ENCODE assay signal across 17 mouse cellular contexts in the genomic region with DNA sequence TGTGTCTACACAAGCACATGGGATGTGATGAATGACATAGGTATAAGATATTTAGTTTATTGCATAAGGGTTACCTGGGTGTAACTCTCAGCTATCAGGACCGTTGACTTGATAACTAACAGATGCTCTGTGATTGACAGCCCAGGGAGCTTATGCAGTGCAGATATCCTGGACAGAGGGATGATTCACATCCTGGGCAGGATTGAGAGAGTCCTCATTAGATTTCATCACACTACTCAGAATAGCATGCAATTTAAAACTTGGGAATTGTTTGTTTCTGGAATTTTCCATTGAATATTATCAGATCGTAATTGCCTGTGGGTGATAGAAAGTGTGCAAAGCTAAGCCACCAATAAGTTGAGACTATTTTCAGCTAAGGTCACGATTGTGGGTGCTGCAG.
"Had no signal": no experiment of that assay in that cellular context is flagged by ENCODE, and none has a peak within 500 bp of the region (broad histone marks: within the 10 kb centered on the region; RNA-seq: fewer than 3 reads in every experiment).

No protein-coding gene starts in this region.

- DNase-seq: kidney, postnatal 25 days; layer of hippocampus, adult 9-11 months; liver; lung, adult 18-20 months; retina, postnatal 1 day; right cerebral cortex, postnatal 25 days; spleen, adult 18-20 months; thymus, adult 18-20 months; thymus, postnatal 36 days had no signal

- H3K27me3 ChIP-seq: limb, embryonic 13.5 days; liver, embryonic 12.5 days; liver, embryonic 15.5 days; midbrain, embryonic 12.5 days; midbrain, embryonic 15.5 days; neural tube, embryonic 13.5 days had no signal

- H3K4me2 ChIP-seq: limb, embryonic 13.5 days; liver, embryonic 12.5 days; liver, embryonic 15.5 days; midbrain, embryonic 12.5 days; midbrain, embryonic 15.5 days; neural tube, embryonic 13.5 days had no signal

- H3K36me3 ChIP-seq: limb, embryonic 10.5 days; limb, embryonic 13.5 days; liver, embryonic 12.5 days; midbrain, embryonic 12.5 days; midbrain, embryonic 15.5 days; neural tube, embryonic 13.5 days had no signal

- H3K4me3 ChIP-seq: layer of hippocampus, adult 2 months; limb, embryonic 10.5 days; limb, embryonic 13.5 days; liver, embryonic 12.5 days; liver, embryonic 15.5 days; midbrain, embryonic 12.5 days; midbrain, embryonic 15.5 days; neural tube, embryonic 13.5 days had no signal
